Mouse (Mus musculus) heart, embryonic 15.5 days (tissue): Measurements from ENCODE around the gene Cdca3. TPM values are rescaled to one million over a fixed set of nuclear protein-coding genes. Genes with fewer than 3 reads are reported as not detected.
"Not testable (repeated sequence)": the region's sequence is repeated elsewhere in the genome, so short reads cannot be mapped to it uniquely, and the experiment has no call there.

Experiments used
- ATAC-seq: fragments of 200-750 bp; cut with Nextera tagmentation; replicated peaks from 2 replicates; pipeline ENCODE4 v1.8.0; 2017; ENCODE audit warnings: low read depth, moderate TSS enrichment; ENCODE audit not compliant: insufficient number of reproducible peaks, insufficient read depth, low FRiP score
- H3K27ac ChIP-seq: fragments of 300-500 bp; sonication (generic); 2 replicates; pipeline ENCODE4 v1.5.1; 2015; ENCODE audit warnings: mild to moderate bottlenecking, inconsistent platforms
- H3K27me3 ChIP-seq: fragments of 300-500 bp; sonication (generic); 2 replicates; pipeline ENCODE4 v1.6.1; 2015; ENCODE audit warnings: inconsistent platforms
- H3K36me3 ChIP-seq: fragments of 300-500 bp; sonication (generic); 2 replicates; pipeline ENCODE4 v1.6.1; 2015; ENCODE audit warnings: mild to moderate bottlenecking, inconsistent platforms
- H3K4me1 ChIP-seq: fragments of 300-500 bp; sonication (generic); replicated peaks from 2 replicates; pipeline ENCODE4 v1.6.1; 2015; ENCODE audit warnings: inconsistent platforms
- H3K4me2 ChIP-seq: fragments of 300-500 bp; sonication (generic); 2 replicates; pipeline ENCODE4 v1.6.1; 2015; ENCODE audit warnings: inconsistent platforms, mild to moderate bottlenecking, moderate library complexity
- H3K4me3 ChIP-seq: fragments of 300-500 bp; sonication (generic); 2 replicates; pipeline ENCODE4 v1.5.1; 2015; ENCODE audit warnings: mild to moderate bottlenecking, inconsistent platforms
- H3K9ac ChIP-seq: fragments of 300-500 bp; sonication (generic); 2 replicates; pipeline ENCODE4 v1.6.1; 2015; ENCODE audit warnings: mild to moderate bottlenecking, inconsistent platforms
- H3K9me3 ChIP-seq: fragments of 300-500 bp; sonication (generic); replicated peaks from 2 replicates; pipeline ENCODE4 v1.6.1; 2016; ENCODE audit warnings: inconsistent platforms
- WGBS: fragments of 180-500 bp; shearing (Covaris S2); methylation state at CpG from one replicate; pipeline ENCODE4 v1.1.7; 2015; ENCODE audit warnings: mixed read lengths; 5-methylcytosine and 5-hydroxymethylcytosine counted together
- polyA plus RNA-seq: library from polyadenylated mRNA; unstranded; fragments of >200 nt; fragmentation: Nextera tagmentation; extraction: Ambion mirVana; gene quantifications from 2 replicates; pipeline ENCODE4 v1.2.1, GENCODE M21; 2015

Gene Cdca3
- polyA plus RNA-seq, 1 experiment from 2014 or later, result 117 TPM

DNA sequence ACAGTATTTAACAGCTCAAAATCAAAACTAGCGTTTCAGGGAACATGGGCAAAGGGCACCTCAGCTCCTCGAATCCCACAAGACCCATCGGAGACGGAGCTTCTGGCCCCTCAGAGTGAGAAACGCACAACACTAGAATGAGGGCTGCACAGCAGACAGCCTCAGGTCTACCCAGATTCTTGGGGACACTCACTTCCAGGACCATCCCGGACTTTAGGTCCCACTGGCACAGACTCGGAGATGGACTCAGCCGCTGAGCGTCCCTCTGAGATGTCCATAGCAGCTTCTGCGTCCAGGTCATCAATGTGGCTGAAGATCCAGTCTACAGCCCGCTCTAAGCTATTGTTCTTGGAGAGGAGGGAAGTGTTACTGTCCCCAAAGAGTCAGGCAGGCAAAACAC is 12.2 kb upstream of the Cdca3 start:
- H3K27ac ChIP-seq, result no peak overlapping the region
- WGBS, result 96% methylated on average over 11 of the region's 11 CpGs
- H3K27me3 ChIP-seq, result no peaks in the 10 kb centered on the region
- H3K9ac ChIP-seq, result no peak overlapping the region
- H3K4me3 ChIP-seq, result no peak overlapping the region
- no peak for ATAC-seq
- no peak overlapping the region for H3K4me2 ChIP-seq
- peaks cover 71% of the 10 kb centered on the region for H3K36me3 ChIP-seq
- peaks cover 21% of the 10 kb centered on the region for H3K4me1 ChIP-seq
- no peaks in the 10 kb centered on the region for H3K9me3 ChIP-seq

DNA sequence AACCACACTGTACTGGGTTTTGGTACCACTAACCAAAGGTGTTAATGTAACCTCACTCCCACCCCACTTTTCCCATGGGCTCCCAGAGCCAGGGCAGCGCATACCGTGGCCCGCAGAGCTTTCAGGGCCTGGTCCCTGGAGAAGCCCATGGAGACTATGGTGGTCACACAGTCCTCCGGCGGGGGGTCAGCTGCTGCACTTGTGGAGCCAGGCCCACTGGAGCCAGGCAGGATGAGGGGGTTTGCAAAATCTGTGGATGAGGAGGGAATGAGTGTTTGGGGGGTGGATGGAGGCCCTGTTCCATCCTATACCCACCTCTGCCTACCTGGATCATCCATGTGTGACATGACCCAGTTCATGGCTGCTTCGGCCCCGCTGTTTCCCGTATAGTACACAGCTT is 11.8 kb upstream of the Cdca3 start:
- Histone ChIP-seq H3K27ac (no peak overlapping the region), H3K9me3 (no peaks in the 10 kb centered on the region), H3K4me1 (peaks cover 16% of the 10 kb centered on the region), H3K4me3 (no peak overlapping the region), H3K36me3 (peaks cover 74% of the 10 kb centered on the region), H3K9ac (no peak overlapping the region), H3K27me3 (no peaks in the 10 kb centered on the region), H3K4me2 (no peak overlapping the region)
- no peak for ATAC-seq
- 94% methylated on average over 8 of the region's 8 CpGs for WGBS

DNA sequence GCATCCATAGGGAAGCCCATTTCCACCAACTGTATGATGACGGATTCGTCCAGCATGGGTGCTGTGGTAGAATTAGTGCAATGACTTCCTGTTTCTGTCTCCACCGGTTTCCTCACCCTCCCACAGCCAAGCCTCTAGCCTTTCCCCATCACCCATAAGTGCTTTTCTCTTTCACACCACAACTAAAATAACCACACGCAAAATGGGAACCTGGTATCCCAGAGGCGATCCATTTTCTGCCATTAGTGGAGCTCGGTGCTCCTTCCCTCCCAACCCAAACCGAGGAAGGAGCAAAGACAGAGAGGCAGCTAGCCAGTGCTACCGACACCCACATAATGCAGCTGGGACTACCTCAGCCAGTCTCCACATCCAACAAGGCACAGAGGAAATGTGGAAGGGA is 11.4 kb upstream of the Cdca3 start:
- H3K9me3 ChIP-seq, result no peaks in the 10 kb centered on the region
- 78% methylated on average over 8 of the region's 8 CpGs for WGBS
- no peaks in the 10 kb centered on the region for H3K27me3 ChIP-seq
- no peak for ATAC-seq
- H3K4me1 ChIP-seq, result peaks cover 12% of the 10 kb centered on the region
- no peak overlapping the region for H3K4me3 ChIP-seq
- peaks cover 78% of the 10 kb centered on the region for H3K36me3 ChIP-seq
- no peak overlapping the region for H3K4me2 ChIP-seq
- H3K27ac ChIP-seq, result no peak overlapping the region
- H3K9ac ChIP-seq, result no peak overlapping the region

GRCm38 (mm10) chr6:124820891-124821290 is 8.5 kb upstream of the Cdca3 start:
- H3K4me1 ChIP-seq, result 0 out of 2 replicates have a peak, but pooled peaks cover 2% of the 10 kb centered on the region
- no peak for ATAC-seq
- no peak overlapping the region for H3K27ac ChIP-seq
- no peak overlapping the region for H3K4me2 ChIP-seq
- no peaks in the 10 kb centered on the region for H3K9me3 ChIP-seq
- peaks cover 96% of the 10 kb centered on the region for H3K36me3 ChIP-seq
- H3K27me3 ChIP-seq, result no peaks in the 10 kb centered on the region
- H3K4me3 ChIP-seq, result no peak overlapping the region
- no peak overlapping the region for H3K9ac ChIP-seq
- 93% methylated on average over 5 of the region's 5 CpGs for WGBS

DNA sequence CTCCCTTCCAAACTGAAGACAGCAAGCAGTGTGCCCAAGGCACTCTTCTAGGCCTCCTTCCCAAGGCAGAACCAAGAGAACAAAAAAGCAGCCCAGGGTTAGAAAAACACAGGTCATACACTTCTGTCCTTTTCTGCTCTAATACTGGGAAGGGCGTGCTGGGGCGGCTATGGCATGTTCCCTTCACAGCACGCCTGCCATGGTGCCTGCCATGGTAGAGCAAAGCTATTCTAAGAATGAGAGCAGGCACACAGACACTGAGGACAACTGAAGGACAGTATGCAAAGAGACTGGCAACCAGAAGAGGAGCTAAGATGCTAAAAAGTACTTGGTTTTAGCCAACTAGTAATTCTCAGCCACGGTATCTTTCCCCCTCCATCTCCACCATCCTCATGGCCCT is 7.3 kb upstream of the Cdca3 start:
- H3K36me3 ChIP-seq, result peaks cover 91% of the 10 kb centered on the region
- ATAC-seq, result no peak
- 76% methylated on average over 4 of the region's 4 CpGs for WGBS
- 0 out of 2 replicates have a peak, but pooled peaks cover 2% of the 10 kb centered on the region for H3K4me1 ChIP-seq
- H3K9me3 ChIP-seq, result no peaks in the 10 kb centered on the region
- H3K27me3 ChIP-seq, result no peaks in the 10 kb centered on the region
- no peak overlapping the region for H3K9ac ChIP-seq
- no peak overlapping the region for H3K4me2 ChIP-seq
- H3K27ac ChIP-seq, result peak overlapping the region; percentile 23
- H3K4me3 ChIP-seq, result no peak overlapping the region

DNA sequence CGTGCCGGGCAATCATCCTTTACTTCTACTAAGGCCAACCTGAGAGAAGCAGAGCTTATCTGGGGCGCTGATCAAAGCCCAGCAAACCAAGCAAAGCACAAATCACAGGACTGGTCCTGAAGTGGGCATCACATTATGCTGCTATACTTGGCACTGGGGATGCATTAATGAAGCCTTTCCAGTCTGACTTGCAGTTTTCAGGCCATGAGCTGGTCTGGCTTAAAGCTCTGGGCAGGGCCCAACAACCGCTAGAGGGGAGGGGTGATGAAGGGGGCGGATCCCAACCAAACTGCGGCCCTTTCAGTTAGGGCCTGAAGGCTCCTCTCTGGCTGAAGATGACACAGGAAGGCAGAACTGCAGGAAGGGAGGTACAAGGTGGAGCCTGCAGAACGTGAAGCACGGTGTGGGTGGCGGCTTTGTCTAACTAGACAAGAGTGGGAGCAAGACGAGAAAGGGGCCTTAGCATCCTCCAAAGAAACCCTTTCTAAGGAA is 1.2 kb upstream of the Cdca3 start:
- Histone ChIP-seq H3K9me3 (no peaks in the 10 kb centered on the region), H3K4me1 (peaks cover 19% of the 10 kb centered on the region), H3K9ac (peak overlapping the region; percentile 59), H3K27ac (peak overlapping the region; percentile 68), H3K4me3 (peak overlapping the region; percentile 67), H3K36me3 (peaks cover 32% of the 10 kb centered on the region), H3K27me3 (no peaks in the 10 kb centered on the region), H3K4me2 (peak overlapping the region; percentile 85)
- ATAC-seq, result no peak
- WGBS, result 22% methylated on average over 10 of the region's 10 CpGs

GRCm38 (mm10) chr6:124829799-124830700 is 703 bp downstream of the Cdca3 start:
- Histone ChIP-seq H3K27me3 (no peaks in the 10 kb centered on the region), H3K4me3 (peak overlapping the region; percentile 67), H3K9ac (peak overlapping the region; percentile 67), H3K27ac (peak overlapping the region; percentile 94), H3K9me3 (no peaks in the 10 kb centered on the region), H3K4me2 (peak overlapping the region; percentile 83), H3K4me1 (peaks cover 19% of the 10 kb centered on the region), H3K36me3 (peaks cover 26% of the 10 kb centered on the region)
- ATAC-seq, result peak; percentile 84
- under 1% methylated on average over 38 of the region's 38 CpGs for WGBS

GRCm38 (mm10) chr6:124831199-124831598 is 1.9 kb downstream of the Cdca3 start:
- peaks cover 27% of the 10 kb centered on the region for H3K4me1 ChIP-seq

DNA sequence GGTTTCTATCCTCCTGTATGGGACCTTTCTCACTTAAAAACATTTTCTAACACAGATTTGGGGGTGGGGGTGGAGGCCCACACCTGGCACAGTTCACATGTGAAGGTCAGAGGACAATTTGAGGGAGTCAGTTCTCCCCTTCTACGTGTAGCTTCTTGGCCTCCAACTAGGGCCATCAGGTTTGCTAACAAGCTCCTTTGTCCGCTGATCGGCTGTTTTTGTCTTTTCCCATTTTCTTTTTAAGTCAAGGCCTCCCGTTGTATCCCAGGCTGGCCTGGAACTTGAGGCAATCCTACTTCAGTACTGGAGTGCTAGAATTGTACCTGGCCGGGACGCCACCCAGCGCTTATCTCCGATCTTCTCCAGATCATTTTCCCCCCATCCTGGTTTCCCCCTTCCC is 2.3 kb downstream of the Cdca3 start:
- H3K4me3 ChIP-seq, result no peak overlapping the region

More at GRCm38 (mm10) chr6:124831199-124831598, 1.9 kb downstream of the Cdca3 start:
- Histone ChIP-seq H3K4me3 (peak overlapping the region; percentile 67), H3K4me2 (peak overlapping the region; percentile 83), H3K36me3 (peaks cover 16% of the 10 kb centered on the region)
- H3K9ac ChIP-seq, ATAC-seq, H3K9me3 ChIP-seq, H3K27ac ChIP-seq, H3K27me3 ChIP-seq: not testable (repeated sequence)
- WGBS, result 97% methylated on average over 4 of the region's 4 CpGs

DNA sequence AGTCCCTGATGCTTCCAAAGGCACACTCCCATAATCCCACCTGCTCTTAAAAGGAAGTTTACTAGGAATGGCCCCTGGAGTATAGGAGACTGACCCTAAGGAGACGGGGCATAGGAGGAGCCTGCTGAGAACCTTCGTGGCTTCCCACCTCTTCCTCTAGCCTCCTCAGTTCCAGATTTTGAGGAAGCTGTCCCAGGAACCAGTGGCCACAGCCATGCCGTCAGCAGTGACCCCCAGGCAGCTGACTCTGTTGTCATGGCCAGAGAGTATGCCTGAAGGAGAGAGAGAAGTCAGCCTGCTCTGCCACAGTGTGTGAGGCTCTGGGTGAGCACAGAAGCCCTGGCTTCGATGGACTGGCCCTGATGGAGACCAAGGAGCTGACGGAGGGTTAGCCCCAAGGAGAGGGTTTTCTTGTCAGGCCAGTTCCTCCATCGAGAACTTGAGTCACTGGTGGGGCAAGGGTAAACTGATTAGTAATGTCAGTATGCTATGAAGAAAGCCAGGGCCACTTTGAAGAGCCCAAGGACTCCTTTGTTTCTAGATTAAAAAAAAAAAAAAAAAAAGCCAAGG is 5.2 kb downstream of the Cdca3 start:
- WGBS, result 85% methylated on average over 6 of the region's 6 CpGs
- H3K9me3 ChIP-seq, result no peaks in the 10 kb centered on the region
- H3K36me3 ChIP-seq, result peaks cover 15% of the 10 kb centered on the region
- H3K4me1 ChIP-seq, result peaks cover 38% of the 10 kb centered on the region
- H3K27ac ChIP-seq, result no peak overlapping the region
- no peak overlapping the region for H3K9ac ChIP-seq
- no peaks in the 10 kb centered on the region for H3K27me3 ChIP-seq
- no peak for ATAC-seq
- no peak overlapping the region for H3K4me2 ChIP-seq
- no peak overlapping the region for H3K4me3 ChIP-seq

More for the DNA sequence above, 2.3 kb downstream of the Cdca3 start:
- Histone ChIP-seq H3K9ac (no peak overlapping the region), H3K27me3 (no peaks in the 10 kb centered on the region), H3K36me3 (peaks cover 15% of the 10 kb centered on the region), H3K9me3 (no peaks in the 10 kb centered on the region), H3K4me2 (no peak overlapping the region; the same call in 1 of the 2 replicates), H3K4me1 (peaks cover 30% of the 10 kb centered on the region), H3K27ac (no peak overlapping the region)
- no peak for ATAC-seq
- WGBS, result 92% methylated on average over 8 of the region's 8 CpGs

GRCm38 (mm10) chr6:124835531-124835930 is 6.2 kb downstream of the Cdca3 start:
- peaks cover 43% of the 10 kb centered on the region for H3K4me1 ChIP-seq
- H3K9ac ChIP-seq, result no peak overlapping the region
- 59% methylated on average over 10 of the region's 10 CpGs for WGBS
- peaks cover 15% of the 10 kb centered on the region for H3K36me3 ChIP-seq
- H3K4me3 ChIP-seq, result no peak overlapping the region
- H3K27ac ChIP-seq, result no peak overlapping the region
- H3K4me2 ChIP-seq, result no peak overlapping the region
- H3K27me3 ChIP-seq, result no peaks in the 10 kb centered on the region
- no peak for ATAC-seq
- H3K9me3 ChIP-seq, result no peaks in the 10 kb centered on the region
